Mouse (Mus musculus) kidney, postnatal 0 days (tissue): ENCODE results near the gene Cntn6. TPM values are rescaled to one million over a fixed set of nuclear protein-coding genes. Genes with fewer than 3 reads are reported as not detected.

Source experiments
- ATAC-seq: fragments of 200-750 bp; cut with Nextera tagmentation; replicated peaks from 2 replicates; pipeline ENCODE4 v1.8.0; 2017; ENCODE audit warnings: low read depth, moderate number of reproducible peaks, moderate TSS enrichment, moderate library complexity; ENCODE audit not compliant: low FRiP score
- DNase-seq: peaks from one replicate; pipeline ENCODE4 v3.0.0-alpha.2; 2016; ENCODE audit warnings: low spot score
- H3K27ac ChIP-seq: fragments of 300-500 bp; sonication (generic); 2 replicates; pipeline ENCODE4 v1.5.1; 2014; ENCODE audit warnings: mild to moderate bottlenecking
- H3K27me3 ChIP-seq: fragments of 300-500 bp; sonication (generic); 2 replicates; pipeline ENCODE4 v1.6.1; 2014; ENCODE audit warnings: low read length, mixed read lengths; ENCODE audit not compliant: insufficient read depth
- H3K36me3 ChIP-seq: fragments of 300-500 bp; sonication (generic); 2 replicates; pipeline ENCODE4 v1.6.1; 2014; ENCODE audit warnings: low read length, mixed read lengths; ENCODE audit not compliant: insufficient read depth
- H3K4me1 ChIP-seq: fragments of 300-500 bp; sonication (generic); replicated peaks from 2 replicates; pipeline ENCODE4 v1.6.1; 2014; ENCODE audit warnings: antibody characterized with exemption, low read length, mixed read lengths; ENCODE audit not compliant: insufficient read depth
- H3K4me2 ChIP-seq: fragments of 300-500 bp; sonication (generic); 2 replicates; pipeline ENCODE4 v1.6.1; 2014; ENCODE audit warnings: mild to moderate bottlenecking, low read length, moderate library complexity, mixed read lengths
- H3K4me3 ChIP-seq: fragments of 300-500 bp; sonication (generic); replicated peaks from 2 replicates; pipeline ENCODE4 v1.5.1; 2014; ENCODE audit warnings: low read depth, low read length
- H3K9ac ChIP-seq: fragments of 300-500 bp; sonication (generic); 2 replicates; pipeline ENCODE4 v1.6.1; 2014; ENCODE audit warnings: low read depth, low read length
- H3K9me3 ChIP-seq: fragments of 300-500 bp; sonication (generic); replicated peaks from 2 replicates; pipeline ENCODE4 v1.6.1; 2016; ENCODE audit warnings: low read length, inconsistent platforms, mixed read lengths
- CTCF ChIP-seq: IDR thresholded peaks from 2 replicates; pipeline ENCODE4 v1.5.1; 2016; ENCODE audit warnings: antibody characterized with exemption, low read depth, mild to moderate bottlenecking, moderate library complexity
- WGBS: fragments of 180-500 bp; shearing (Covaris S2); extraction: QIAGEN DNeasy Blood & Tissue Kit; methylation state at CpG from one replicate; pipeline ENCODE4 v1.1.7; 2014; 5-methylcytosine and 5-hydroxymethylcytosine counted together
- polyA plus RNA-seq: library from polyadenylated mRNA; unstranded; fragments of >200 nt; fragmentation: Nextera tagmentation; extraction: Ambion mirVana; gene quantifications from 2 replicates; pipeline ENCODE4 v1.2.1, GENCODE M21; 2015

Cntn6 gene
- polyA plus RNA-seq, 1 experiment from 2014 or later, result 0.74 TPM

DNA sequence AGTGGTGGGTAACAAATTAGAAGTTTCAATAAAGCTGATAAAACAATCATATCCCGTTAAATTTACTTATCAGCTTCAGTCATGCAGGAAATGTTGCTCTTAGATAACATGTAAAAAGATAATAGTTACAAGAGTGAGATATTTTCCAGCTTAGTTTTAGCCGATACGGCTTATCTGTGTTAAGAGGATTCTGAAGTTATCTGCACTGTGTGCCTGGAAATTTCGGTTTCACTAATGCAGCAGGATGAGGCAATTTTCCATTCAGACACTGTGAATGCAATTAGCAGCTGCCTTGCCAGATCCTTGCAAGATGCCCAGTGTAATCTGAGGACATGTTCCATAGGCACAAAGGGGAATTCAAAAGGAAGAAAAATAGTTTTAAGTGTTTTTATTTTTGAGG is 315.9 kb downstream of the Cntn6 start:
- 81% methylated on average over 4 of the region's 4 CpGs for WGBS
- Histone ChIP-seq H3K4me1 (no peaks in the 10 kb centered on the region), H3K9me3 (no peaks in the 10 kb centered on the region), H3K36me3 (no peaks in the 10 kb centered on the region), H3K4me3 (no peak overlapping the region), H3K9ac (no peak overlapping the region), H3K27ac (no peak overlapping the region), H3K4me2 (no peak overlapping the region), H3K27me3 (no peaks in the 10 kb centered on the region)
- no peak for TF ChIP-seq CTCF
- ATAC-seq (no peak), DNase-seq (no peak)

DNA sequence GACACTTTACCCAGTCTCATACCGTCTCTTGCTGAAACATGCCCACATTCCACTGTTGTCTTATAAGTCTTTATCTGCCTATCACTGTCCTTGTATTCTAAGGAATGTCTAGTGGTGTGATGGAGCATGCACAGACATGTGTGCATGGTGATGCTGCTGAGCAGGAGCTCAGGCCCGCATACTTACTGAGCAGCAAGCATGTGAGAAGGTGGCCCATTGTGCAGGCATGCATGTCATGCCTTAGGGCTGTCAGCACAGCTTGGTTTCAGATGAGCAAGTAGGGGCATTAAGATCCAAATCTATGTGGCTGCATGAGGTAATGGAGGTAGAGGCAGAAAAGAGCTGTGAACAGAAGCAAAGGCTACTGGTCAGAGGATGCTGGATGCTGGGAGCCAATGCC is 323.0 kb downstream of the Cntn6 start:
- 76% methylated on average over 2 of the region's 2 CpGs for WGBS
- no peak for ATAC-seq

DNA sequence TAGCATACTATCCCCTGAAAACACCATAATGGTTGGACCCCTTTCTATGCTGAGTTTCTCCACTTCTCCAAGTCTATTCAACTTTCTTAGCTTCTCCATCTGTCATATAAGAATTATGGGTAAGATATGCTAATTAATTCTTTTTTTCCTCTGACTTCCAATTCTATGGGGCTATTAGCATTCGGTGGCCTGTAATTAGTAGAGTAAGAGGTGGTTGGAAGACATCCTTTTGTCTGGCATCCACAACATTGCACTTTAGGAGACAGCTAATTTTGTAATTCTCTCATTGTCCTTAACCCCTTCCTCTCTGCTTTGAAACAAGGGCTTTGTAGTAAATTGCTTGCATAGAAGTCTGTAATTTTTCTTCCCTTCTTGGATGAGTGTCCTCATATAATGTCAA is 387.1 kb downstream of the Cntn6 start:
- Histone ChIP-seq H3K27me3 (no peaks in the 10 kb centered on the region), H3K9ac (no peak overlapping the region), H3K9me3 (no peaks in the 10 kb centered on the region), H3K27ac (no peak overlapping the region), H3K4me1 (no peaks in the 10 kb centered on the region), H3K36me3 (no peaks in the 10 kb centered on the region), H3K4me2 (no peak overlapping the region), H3K4me3 (no peak overlapping the region)
- DNase-seq (no peak), ATAC-seq (no peak)
- WGBS, result 85% methylated on average over 1 of the region's 1 CpGs
- no peak for TF ChIP-seq CTCF

More for the DNA sequence above, 323.0 kb downstream of the Cntn6 start:
- Histone ChIP-seq H3K4me3 (no peak overlapping the region), H3K27ac (no peak overlapping the region), H3K9me3 (no peaks in the 10 kb centered on the region), H3K27me3 (no peaks in the 10 kb centered on the region), H3K9ac (no peak overlapping the region), H3K4me1 (no peaks in the 10 kb centered on the region), H3K4me2 (no peak overlapping the region), H3K36me3 (no peaks in the 10 kb centered on the region)
- no peak for TF ChIP-seq CTCF
- DNase-seq, result no peak

DNA sequence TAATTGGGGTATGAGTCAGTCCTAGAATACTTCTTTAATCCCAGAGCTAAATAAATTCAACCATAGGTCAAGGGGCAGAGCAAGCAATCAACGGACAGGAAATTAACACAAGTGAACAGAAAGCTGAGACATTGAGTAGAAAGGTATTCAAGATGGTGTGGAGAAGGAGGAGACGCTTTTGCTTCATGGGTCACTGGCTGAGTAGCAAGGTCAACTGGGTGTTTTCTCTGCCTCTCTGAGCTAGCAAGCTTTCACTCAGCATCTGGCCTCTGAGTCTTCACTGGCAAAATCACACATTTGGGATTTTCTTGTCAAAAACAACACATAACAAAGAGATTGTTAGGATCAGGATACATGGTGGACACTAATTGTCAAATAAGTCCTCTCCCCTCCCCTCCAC is 391.4 kb downstream of the Cntn6 start:
- Histone ChIP-seq H3K4me1 (no peaks in the 10 kb centered on the region), H3K4me2 (no peak overlapping the region), H3K9me3 (no peaks in the 10 kb centered on the region), H3K4me3 (no peak overlapping the region), H3K36me3 (no peaks in the 10 kb centered on the region), H3K27ac (no peak overlapping the region), H3K9ac (no peak overlapping the region), H3K27me3 (no peaks in the 10 kb centered on the region)
- TF ChIP-seq CTCF, result no peak
- 35% methylated on average over 2 of the region's 2 CpGs for WGBS
- DNase-seq (peak; percentile 22), ATAC-seq (0 out of 2 replicates have a peak, but pooled peaks have one; percentile 59)

DNA sequence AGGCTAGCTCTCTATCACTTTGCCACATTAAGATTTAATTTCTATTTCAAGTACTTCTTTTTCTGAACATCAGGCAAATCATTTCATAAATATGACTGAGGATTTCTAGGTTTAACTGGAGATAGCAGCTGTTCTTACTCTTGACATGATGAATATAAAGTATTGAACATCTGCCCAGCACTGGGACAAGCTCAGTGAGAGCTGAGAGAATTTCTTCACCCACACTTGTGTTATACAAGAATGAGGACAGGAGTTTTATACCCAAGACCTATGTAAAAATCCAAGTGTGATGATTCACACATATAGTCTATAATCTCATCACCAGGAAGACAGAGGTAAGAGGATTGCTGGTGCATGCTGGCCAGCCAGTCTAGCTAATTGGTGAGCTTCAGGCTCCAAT is 393.2 kb downstream of the Cntn6 start:
- H3K27ac ChIP-seq, result no peak overlapping the region
- H3K36me3 ChIP-seq, result no peaks in the 10 kb centered on the region
- no peaks in the 10 kb centered on the region for H3K27me3 ChIP-seq
- no peaks in the 10 kb centered on the region for H3K9me3 ChIP-seq
- no peak overlapping the region for H3K4me2 ChIP-seq
- ATAC-seq (no peak), DNase-seq (no peak)
- TF ChIP-seq CTCF, result no peak
- H3K4me3 ChIP-seq, result no peak overlapping the region
- H3K9ac ChIP-seq, result no peak overlapping the region
- H3K4me1 ChIP-seq, result no peaks in the 10 kb centered on the region

DNA sequence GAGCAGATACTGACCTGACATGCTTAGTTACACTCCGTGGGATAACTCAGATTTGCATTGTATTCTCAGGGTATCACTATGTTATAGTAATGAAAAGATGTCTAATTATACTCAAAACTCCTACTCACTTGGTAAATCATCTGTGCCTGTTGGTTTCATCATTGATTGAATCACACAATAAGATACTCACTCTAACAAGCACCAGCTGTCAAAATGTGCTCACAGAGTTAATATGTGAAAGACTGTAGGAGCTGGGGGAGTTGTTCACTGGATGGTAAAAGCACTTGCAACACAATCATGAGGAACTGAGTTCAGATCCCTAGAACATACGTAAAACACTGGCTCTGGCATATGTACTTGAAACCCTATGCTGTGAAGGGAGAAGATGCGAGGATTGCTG is 398.5 kb downstream of the Cntn6 start:
- no peaks in the 10 kb centered on the region for H3K27me3 ChIP-seq
- no peak overlapping the region for H3K9ac ChIP-seq
- H3K4me1 ChIP-seq, result no peaks in the 10 kb centered on the region
- H3K4me2 ChIP-seq, result no peak overlapping the region
- H3K36me3 ChIP-seq, result no peaks in the 10 kb centered on the region
- H3K9me3 ChIP-seq, result no peaks in the 10 kb centered on the region
- DNase-seq (no peak), ATAC-seq (no peak)
- no peak for TF ChIP-seq CTCF
- 69% methylated on average over 3 of the region's 3 CpGs for WGBS
- H3K27ac ChIP-seq, result no peak overlapping the region
- H3K4me3 ChIP-seq, result no peak overlapping the region
